In genomic region chr16:31364475-31364874, GRCm38 (mm10) we compare ENCODE assay signal across 11 mouse cellular contexts. TPM values are rescaled to one million over a fixed set of nuclear protein-coding genes. Genes with fewer than 3 reads are reported as not detected.
DNase-seq lines count a peak whose midpoint lies in the region.
"Had no signal": no experiment of that assay in that cellular context is flagged by ENCODE, and none has a peak within 500 bp of the region (broad histone marks: within the 10 kb centered on the region; RNA-seq: fewer than 3 reads in every experiment).

No protein-coding gene starts in this region.

- peak; percentile 24 for DNase-seq in left cerebral cortex, adult 11 months (ENCODE audit: low spot score)
- DNase-seq in left cerebral cortex, postnatal 36 days (ENCODE audit: low spot score in 2 of 2): no peak
- DNase-seq in testis, postnatal 10 days (ENCODE audit: low spot score): peak; percentile 39
- no peak for DNase-seq in testis, postnatal 14 days (ENCODE audit: low spot score)
- peak; percentile 68 for DNase-seq in layer of hippocampus, adult 9-11 months
- DNase-seq in spleen, postnatal 10 days (ENCODE audit: low spot score in 2 of 2): no peak
- no peak for DNase-seq in spleen, postnatal 4 days (ENCODE audit: low spot score in 2 of 2)
- DNase-seq: cerebellum, postnatal 14 days; gastrocnemius, postnatal 10 days; kidney, postnatal 25 days had no signal

- intact Hi-C loops in left cerebral cortex, postnatal 36 days (cut with DNase I): no loop called here

RNA-seq across cellular contexts. Expression of gene Apod, which starts 49.9 kb away (rescaled TPM):
- total RNA-seq in left cerebral cortex, postnatal 36 days (2021): 100 to 1,000 TPM; 143 to 155 TPM
- total RNA-seq: megakaryocyte-erythroid progenitor cell, adult 5-6 weeks had no signal

RNA-seq across cellular contexts. Expression of gene Bdh1, which starts 57.6 kb away (rescaled TPM):
- 100 to 1,000 TPM in 1 of 2 experiments, 10 to 100 TPM in 1; 87.0 to 130 TPM for total RNA-seq in left cerebral cortex, postnatal 36 days (2021)

Comparison
In these comparisons a context has a peak if more than half of its experiments do, and no peak if none do; other contexts are left out.
1. DNase-seq: peak in left cerebral cortex, adult 11 months (single experiment), testis, postnatal 10 days (single experiment) and layer of hippocampus, adult 9-11 months (single experiment); none in left cerebral cortex, postnatal 36 days (0 of 2), testis, postnatal 14 days (single experiment), spleen, postnatal 10 days (0 of 2) and spleen, postnatal 4 days (0 of 2).